12 mouse cellular contexts compared by ENCODE assay signal in genomic region chr17:34896366-34896765, GRCm38 (mm10). TPM values are rescaled to one million over a fixed set of nuclear protein-coding genes. Genes with fewer than 3 reads are reported as not detected.
DNase-seq lines count a peak whose midpoint lies in the region; ATAC-seq and TF ChIP-seq lines count a peak whose summit lies in the region.
"Had no signal": no experiment of that assay in that cellular context is flagged by ENCODE, and none has a peak within 500 bp of the region (broad histone marks: within the 10 kb centered on the region; RNA-seq: fewer than 3 reads in every experiment).

No protein-coding gene starts in this region.

- H3K27ac ChIP-seq in embryonic facial prominence, embryonic 15.5 days (replicated peaks): no peak overlapping the region; the same call in 1 of the 2 replicates
- no peak overlapping the region for H3K27ac ChIP-seq in liver, adult 2 months (replicated peaks; ENCODE audit: insufficient read depth, low read depth, low read length)

- no peak overlapping the region for H3K4me3 ChIP-seq in embryonic facial prominence, embryonic 15.5 days (replicated peaks)
- no peak overlapping the region for H3K4me3 ChIP-seq in liver, adult 2 months (ENCODE audit: insufficient read depth, low read depth, low read length)

- WGBS in embryonic facial prominence, embryonic 15.5 days: 79% methylated on average over 17 of the region's 17 CpGs
- WGBS in liver, adult 2 months: 77% methylated on average over 17 of the region's 17 CpGs

- H3K27me3 ChIP-seq in embryonic facial prominence, embryonic 15.5 days: no peaks in the 10 kb centered on the region
- no peaks in the 10 kb centered on the region for H3K27me3 ChIP-seq in liver, adult 2 months (ENCODE audit: control insufficient read depth, insufficient read depth, low read length)

- peaks cover 30% of the 10 kb centered on the region for H3K4me1 ChIP-seq in embryonic facial prominence, embryonic 15.5 days
- peaks cover 8% of the 10 kb centered on the region for H3K4me1 ChIP-seq in liver, adult 2 months (ENCODE audit: control insufficient read depth, insufficient read depth, low read length)

- H3K9ac ChIP-seq in embryonic facial prominence, embryonic 15.5 days: no peak overlapping the region
- no peak overlapping the region for H3K9ac ChIP-seq in liver, adult 2 months (ENCODE audit: low read depth, low read length)

- peak; percentile 53 for DNase-seq in cerebellum, adult 9-10 months
- DNase-seq in 416B (ENCODE audit: low read depth): peak; percentile 71
- DNase-seq in liver, adult 2 months (ENCODE audit: extremely low read depth, low read depth, low spot score): peak; percentile 28
- DNase-seq in gastrocnemius, adult 8-10 months (ENCODE audit: low spot score in 2 of 2): no peak
- no peak for DNase-seq in ovary, postnatal 10 days (ENCODE audit: low spot score)
- no peak for DNase-seq in frontal cortex, postnatal 25 days (ENCODE audit: low spot score in 2 of 2)
- DNase-seq: cerebellum, adult 8-10 months had no signal

- no peak for ATAC-seq in cerebellum, adult (ENCODE audit: insufficient number of reproducible peaks, low FRiP score, low TSS enrichment)
- no peak for ATAC-seq in embryonic facial prominence, embryonic 15.5 days (ENCODE audit: insufficient number of reproducible peaks, low FRiP score, low TSS enrichment, low read depth)

- no peak for TF ChIP-seq POLR2A in liver, adult 2 months (IDR thresholded peaks at IDR 0.05; ENCODE audit: extremely low read depth, insufficient read depth, low read length)

- peaks cover 8% of the 10 kb centered on the region; the same call in 1 of the 2 replicates for H3K36me3 ChIP-seq in embryonic facial prominence, embryonic 15.5 days
- H3K36me3 ChIP-seq in liver, adult 2 months (ENCODE audit: control insufficient read depth, insufficient read depth, low read length): no peaks in the 10 kb centered on the region

- H3K9me3 ChIP-seq in embryonic facial prominence, embryonic 15.5 days (replicated peaks): no peaks in the 10 kb centered on the region

- 0 out of 2 replicates have a peak overlapping the region, but pooled peaks have one; percentile 15 for H3K4me2 ChIP-seq in embryonic facial prominence, embryonic 15.5 days (replicated peaks)

- TF ChIP-seq CTCF in liver, adult 2 months (IDR thresholded peaks at IDR 0.05; ENCODE audit: low read depth, low read length): no peak

- H3K79me2 ChIP-seq in liver, adult 2 months (ENCODE audit: control insufficient read depth, insufficient read depth, low read length): peaks cover 10% of the 10 kb centered on the region; the same call in 1 of the 2 replicates

RNA-seq across cellular contexts. Expression of gene C2, which starts 1.7 kb away (rescaled TPM):
- polyA plus RNA-seq in embryonic facial prominence, embryonic 15.5 days (2015; fragmentation: Nextera tagmentation; extraction: Ambion mirVana): 6.7 and 7.3 TPM in 2 replicates
- 101 and 113 TPM in 2 replicates for total RNA-seq in liver, adult 2 months (2014; rRNA removed)
- polyA plus RNA-seq in liver, adult 2 months (2012; rRNA removed): 65.1 and 82.1 TPM in 2 replicates
- total RNA-seq in gastrocnemius, adult 8-10 months (2022): 1 to 10 TPM in 3 of 4 experiments, under 1 TPM in 1; 0.73 to 2.3 (median 2.2) TPM

RNA-seq across cellular contexts. Expression of gene Ehmt2, which starts 1.9 kb away (rescaled TPM):
- 86.8 and 92.7 TPM in 2 replicates for polyA plus RNA-seq in embryonic facial prominence, embryonic 15.5 days (2015; fragmentation: Nextera tagmentation; extraction: Ambion mirVana)
- total RNA-seq in liver, adult 2 months (2014; rRNA removed): 45.2 and 54.6 TPM in 2 replicates
- 81.8 and 103 TPM in 2 replicates for polyA plus RNA-seq in liver, adult 2 months (2012; rRNA removed)
- 10 to 100 TPM; 31.2 to 37.2 (median 33.4) TPM for total RNA-seq in gastrocnemius, adult 8-10 months (2022)

RNA-seq across cellular contexts. Expression of gene Gm20547, which starts 14.5 kb away (rescaled TPM):
- polyA plus RNA-seq in embryonic facial prominence, embryonic 15.5 days (2015; fragmentation: Nextera tagmentation; extraction: Ambion mirVana): not detected in 2 replicates
- 1.1 TPM in 1 of 2 replicates, not detected in the other for total RNA-seq in liver, adult 2 months (2014; rRNA removed)
- polyA plus RNA-seq in liver, adult 2 months (2012; rRNA removed): 0.09 TPM in 1 of 2 replicates, not detected in the other
- not detected for total RNA-seq in gastrocnemius, adult 8-10 months (2022)
- polyA plus RNA-seq: C2C12; heart, embryonic 14.5 days; stomach, embryonic 14.5 days had no signal

RNA-seq across cellular contexts. Expression of gene Zbtb12, which starts 17.1 kb away (rescaled TPM):
- 3.2 and 4.2 TPM in 2 replicates for polyA plus RNA-seq in embryonic facial prominence, embryonic 15.5 days (2015; fragmentation: Nextera tagmentation; extraction: Ambion mirVana)
- 1.8 and 3.2 TPM in 2 replicates for total RNA-seq in liver, adult 2 months (2014; rRNA removed)
- 3.3 and 4.6 TPM in 2 replicates for polyA plus RNA-seq in liver, adult 2 months (2012; rRNA removed)
- 1 to 10 TPM; 7.3 to 7.9 (median 7.6) TPM for total RNA-seq in gastrocnemius, adult 8-10 months (2022)

RNA-seq across cellular contexts. Expression of gene Slc44a4, which starts 17.9 kb away (rescaled TPM):
- 0.49 and 0.69 TPM in 2 replicates for polyA plus RNA-seq in embryonic facial prominence, embryonic 15.5 days (2015; fragmentation: Nextera tagmentation; extraction: Ambion mirVana)
- total RNA-seq in liver, adult 2 months (2014; rRNA removed): 0.13 and 0.18 TPM in 2 replicates
- 0.34 and 0.35 TPM in 2 replicates for polyA plus RNA-seq in liver, adult 2 months (2012; rRNA removed)
- under 1 TPM in 2 of 4 experiments, not detected in 2; 0.15 TPM for total RNA-seq in gastrocnemius, adult 8-10 months (2022)
- polyA plus RNA-seq: heart, embryonic 14.5 days had no signal

Comparison
In these comparisons a context has a peak if more than half of its experiments do, and no peak if none do; other contexts are left out.
1. DNase-seq: peak in cerebellum, adult 9-10 months (single experiment), 416B (single experiment) and liver, adult 2 months (single experiment); none in gastrocnemius, adult 8-10 months (0 of 2), ovary, postnatal 10 days (single experiment) and frontal cortex, postnatal 25 days (0 of 2).
2. RNA of gene C2, which starts 1.7 kb away (total RNA-seq): 101 to 113 TPM in liver, adult 2 months; 0.73 to 2.3 TPM in gastrocnemius, adult 8-10 months; every median in the first group is over 10 times any median in the second.